In genomic region chr9:44194000-44194399, GRCm38 (mm10) we compare ENCODE assay signal across 29 mouse cellular contexts. TPM values are rescaled to one million over a fixed set of nuclear protein-coding genes. Genes with fewer than 3 reads are reported as not detected.
DNase-seq lines count a peak whose midpoint lies in the region; ATAC-seq and TF ChIP-seq lines count a peak whose summit lies in the region.
"Had no signal": no experiment of that assay in that cellular context is flagged by ENCODE, and none has a peak within 500 bp of the region (broad histone marks: within the 10 kb centered on the region; RNA-seq: fewer than 3 reads in every experiment).

No protein-coding gene starts in this region.

- no peak overlapping the region for H3K4me3 ChIP-seq in heart, embryonic 14.5 days (ENCODE audit: control insufficient read depth in 1 of 2, insufficient read depth in 1 of 2, low read depth in 1 of 2, low read length in 2 of 2)
- no peak overlapping the region for H3K4me3 ChIP-seq in bone marrow macrophage, adult 2 months (ENCODE audit: insufficient read depth, low read length)
- H3K4me3 ChIP-seq in intestine, postnatal 0 days (ENCODE audit: low read depth, low read length) = no peak overlapping the region
- H3K4me3 ChIP-seq in stomach, embryonic 15.5 days (replicated peaks) = no peak overlapping the region
- H3K4me3 ChIP-seq in hindbrain, embryonic 13.5 days = no peak overlapping the region
- H3K4me3 ChIP-seq in midbrain, embryonic 13.5 days (replicated peaks) = no peak overlapping the region
- H3K4me3 ChIP-seq: embryonic facial prominence, embryonic 10.5 days; forebrain, embryonic 15.5 days; limb, embryonic 12.5 days; megakaryocyte, embryonic 14.5 days; midbrain, embryonic 15.5 days; myocyte; neural tube, embryonic 13.5 days had no signal

- H3K9ac ChIP-seq in heart, embryonic 14.5 days (ENCODE audit: low read length) = no peak overlapping the region
- H3K9ac ChIP-seq in intestine, postnatal 0 days (ENCODE audit: low read depth, low read length) = no peak overlapping the region
- H3K9ac ChIP-seq in stomach, embryonic 15.5 days = no peak overlapping the region
- H3K9ac ChIP-seq in hindbrain, embryonic 13.5 days = no peak overlapping the region
- H3K9ac ChIP-seq in midbrain, embryonic 13.5 days (replicated peaks) = no peak overlapping the region
- H3K9ac ChIP-seq: forebrain, embryonic 15.5 days; limb, embryonic 12.5 days; liver, postnatal 0 days; midbrain, embryonic 15.5 days; neural tube, embryonic 13.5 days had no signal

- peaks cover 31% of the 10 kb centered on the region for H3K36me3 ChIP-seq in heart, embryonic 14.5 days (ENCODE audit: control insufficient read depth, insufficient read depth, low read length)
- H3K36me3 ChIP-seq in intestine, postnatal 0 days (ENCODE audit: control insufficient read depth, insufficient read depth) = peaks cover 6% of the 10 kb centered on the region; the same call in 1 of the 2 replicates
- 0 out of 2 replicates have a peak, but pooled peaks cover 3% of the 10 kb centered on the region for H3K36me3 ChIP-seq in stomach, embryonic 15.5 days
- peaks cover 17% of the 10 kb centered on the region for H3K36me3 ChIP-seq in hindbrain, embryonic 13.5 days
- peaks cover 14% of the 10 kb centered on the region for H3K36me3 ChIP-seq in midbrain, embryonic 13.5 days

- no peak for DNase-seq in heart, adult 18-20 months
- DNase-seq: adrenal gland, postnatal 10 days; cerebellum, adult 9-10 months; gastrocnemius, postnatal 14 days; heart, adult 11 months; kidney, adult 8-10 months; kidney, postnatal 14 days; layer of hippocampus, postnatal 36 days; liver, postnatal 0 days; retina, postnatal 1 day; right cerebral cortex, postnatal 4 days; thymus, adult 2 months had no signal

- no peak for TF ChIP-seq POLR2A in bone marrow macrophage, adult 2 months (IDR thresholded peaks at IDR 0.05; ENCODE audit: borderline replicate concordance, low read depth, low read length)

- peak overlapping the region; percentile 46 to 61 for H3K27ac ChIP-seq in heart, embryonic 14.5 days (replicated peaks in 1 of 2; ENCODE audit: control insufficient read depth in 1 of 2, insufficient read depth in 1 of 2, low read depth in 2 of 2, low read length in 2 of 2)
- peak overlapping the region; percentile 50 for H3K27ac ChIP-seq in bone marrow macrophage, adult 2 months (ENCODE audit: insufficient read depth, low read depth, low read length)
- H3K27ac ChIP-seq in intestine, postnatal 0 days (ENCODE audit: low read depth, low read length) = peak overlapping the region; percentile 2; the same call in 1 of the 2 replicates
- H3K27ac ChIP-seq in stomach, embryonic 15.5 days = no peak overlapping the region
- H3K27ac ChIP-seq in hindbrain, embryonic 13.5 days = no peak overlapping the region
- no peak overlapping the region for H3K27ac ChIP-seq in midbrain, embryonic 13.5 days
- H3K27ac ChIP-seq: embryonic facial prominence, embryonic 10.5 days; forebrain, embryonic 15.5 days; limb, embryonic 12.5 days; midbrain, embryonic 15.5 days; neural tube, embryonic 13.5 days had no signal

- WGBS in heart, embryonic 14.5 days = 2% methylated on average over 1 of the region's 1 CpGs
- WGBS in intestine, postnatal 0 days = 46% methylated on average over 1 of the region's 1 CpGs
- 39% methylated on average over 1 of the region's 1 CpGs for WGBS in stomach, embryonic 15.5 days
- 92% methylated on average over 1 of the region's 1 CpGs for WGBS in hindbrain, embryonic 13.5 days
- 91% methylated on average over 1 of the region's 1 CpGs for WGBS in midbrain, embryonic 13.5 days

- no peak for ATAC-seq in heart, embryonic 14.5 days (ENCODE audit: insufficient number of reproducible peaks, insufficient read depth, low FRiP score, low read depth)
- ATAC-seq in intestine, postnatal 0 days = peak; percentile 43; the same call in 1 of the 2 replicates
- ATAC-seq in stomach, embryonic 15.5 days (ENCODE audit: insufficient read depth, low FRiP score, low read depth) = peak; percentile 72
- no peak for ATAC-seq in hindbrain, embryonic 13.5 days (ENCODE audit: low FRiP score)
- ATAC-seq in midbrain, embryonic 13.5 days = no peak
- ATAC-seq: forebrain, embryonic 15.5 days; liver, postnatal 0 days; lung, postnatal 0 days; midbrain, embryonic 15.5 days had no signal

- no peak for TF ChIP-seq CTCF in bone marrow macrophage, adult 2 months (IDR thresholded peaks at IDR 0.05; ENCODE audit: low read depth, low read length)
- TF ChIP-seq CTCF in intestine, postnatal 0 days (IDR thresholded peaks at IDR 0.05; ENCODE audit: low read depth) = no peak

- no peaks in the 10 kb centered on the region for H3K27me3 ChIP-seq in heart, embryonic 14.5 days (ENCODE audit: control insufficient read depth, insufficient read depth, low read length)
- H3K27me3 ChIP-seq in intestine, postnatal 0 days (replicated peaks; ENCODE audit: control insufficient read depth, insufficient read depth, low read length) = no peaks in the 10 kb centered on the region
- H3K27me3 ChIP-seq in stomach, embryonic 15.5 days (replicated peaks) = no peaks in the 10 kb centered on the region
- no peaks in the 10 kb centered on the region for H3K27me3 ChIP-seq in hindbrain, embryonic 13.5 days
- no peaks in the 10 kb centered on the region for H3K27me3 ChIP-seq in midbrain, embryonic 13.5 days
- H3K27me3 ChIP-seq: forebrain, embryonic 15.5 days; limb, embryonic 12.5 days; megakaryocyte, embryonic 14.5 days; midbrain, embryonic 15.5 days; neural tube, embryonic 13.5 days had no signal

- H3K4me2 ChIP-seq in heart, embryonic 14.5 days (ENCODE audit: low read length) = no peak overlapping the region
- H3K4me2 ChIP-seq in intestine, postnatal 0 days (replicated peaks; ENCODE audit: low read depth) = no peak overlapping the region
- no peak overlapping the region for H3K4me2 ChIP-seq in stomach, embryonic 15.5 days
- no peak overlapping the region for H3K4me2 ChIP-seq in hindbrain, embryonic 13.5 days
- no peak overlapping the region for H3K4me2 ChIP-seq in midbrain, embryonic 13.5 days (replicated peaks)
- H3K4me2 ChIP-seq: forebrain, embryonic 15.5 days; limb, embryonic 12.5 days; liver, embryonic 11.5 days; midbrain, embryonic 15.5 days; neural tube, embryonic 13.5 days had no signal

- no peaks in the 10 kb centered on the region for H3K9me3 ChIP-seq in heart, embryonic 14.5 days (ENCODE audit: control insufficient read depth, low read length)
- no peaks in the 10 kb centered on the region for H3K9me3 ChIP-seq in intestine, postnatal 0 days (ENCODE audit: control insufficient read depth)
- H3K9me3 ChIP-seq in stomach, embryonic 15.5 days = no peaks in the 10 kb centered on the region
- no peaks in the 10 kb centered on the region for H3K9me3 ChIP-seq in hindbrain, embryonic 13.5 days
- no peaks in the 10 kb centered on the region for H3K9me3 ChIP-seq in midbrain, embryonic 13.5 days
- H3K9me3 ChIP-seq: embryonic facial prominence, embryonic 10.5 days; forebrain, embryonic 15.5 days; limb, embryonic 12.5 days; megakaryocyte, embryonic 14.5 days; midbrain, embryonic 15.5 days; neural tube, embryonic 13.5 days had no signal

- peaks cover 5 to 10% of the 10 kb centered on the region in 2 experiments for H3K4me1 ChIP-seq in heart, embryonic 14.5 days (ENCODE audit: control insufficient read depth in 2 of 2, insufficient read depth in 2 of 2, low read length in 2 of 2)
- H3K4me1 ChIP-seq in bone marrow macrophage, adult 2 months (ENCODE audit: control insufficient read depth, insufficient read depth, low read length) = peaks cover 49% of the 10 kb centered on the region
- 0 out of 2 replicates have a peak, but pooled peaks cover 2% of the 10 kb centered on the region for H3K4me1 ChIP-seq in intestine, postnatal 0 days (replicated peaks; ENCODE audit: control insufficient read depth, insufficient read depth, low read length)
- H3K4me1 ChIP-seq in stomach, embryonic 15.5 days = no peaks in the 10 kb centered on the region
- H3K4me1 ChIP-seq in hindbrain, embryonic 13.5 days (replicated peaks) = no peaks in the 10 kb centered on the region
- H3K4me1 ChIP-seq in midbrain, embryonic 13.5 days (replicated peaks) = no peaks in the 10 kb centered on the region
- H3K4me1 ChIP-seq: embryonic facial prominence, embryonic 10.5 days; forebrain, embryonic 15.5 days; limb, embryonic 12.5 days; midbrain, embryonic 15.5 days; neural tube, embryonic 13.5 days had no signal

RNA-seq across cellular contexts. Expression of gene Cbl, which starts 39.8 kb away (rescaled TPM):
- 12.7 and 13.7 TPM in 2 replicates for polyA plus RNA-seq in heart, embryonic 14.5 days (2014; fragmentation: Nextera tagmentation; extraction: Ambion mirVana)
- 10 to 100 TPM; 18.0 to 18.5 TPM for total RNA-seq in heart, adult 18-20 months (2021)
- polyA plus RNA-seq in bone marrow macrophage, adult 2 months (2012; ENCODE audit: insufficient read depth, insufficient read length, missing spikeins) = 143 and 171 TPM in 2 replicates
- polyA plus RNA-seq in intestine, postnatal 0 days (2015; fragmentation: Nextera tagmentation; extraction: Ambion mirVana) = 5.8 and 6.7 TPM in 2 replicates
- 12.4 and 13.6 TPM in 2 replicates for polyA plus RNA-seq in stomach, embryonic 15.5 days (2015; fragmentation: Nextera tagmentation; extraction: Ambion mirVana)
- polyA plus RNA-seq in hindbrain, embryonic 13.5 days (2015; fragmentation: Nextera tagmentation; extraction: Ambion mirVana) = 21.5 and 24.4 TPM in 2 replicates
- 26.2 and 28.5 TPM in 2 replicates for polyA plus RNA-seq in midbrain, embryonic 13.5 days (2015; fragmentation: Nextera tagmentation; extraction: Ambion mirVana)

RNA-seq across cellular contexts. Expression of gene Ccdc153, which starts 46.5 kb away (rescaled TPM):
- polyA plus RNA-seq in heart, embryonic 14.5 days (2014; fragmentation: Nextera tagmentation; extraction: Ambion mirVana) = not detected in 2 replicates
- total RNA-seq in heart, adult 18-20 months (2021) = 1 to 10 TPM in 1 of 2 experiments, not detected in 1; 1.7 TPM
- polyA plus RNA-seq in bone marrow macrophage, adult 2 months (2012; ENCODE audit: insufficient read depth, insufficient read length, missing spikeins) = not detected in 2 replicates
- not detected in 2 replicates for polyA plus RNA-seq in intestine, postnatal 0 days (2015; fragmentation: Nextera tagmentation; extraction: Ambion mirVana)
- 0.23 TPM in 1 of 2 replicates, not detected in the other for polyA plus RNA-seq in stomach, embryonic 15.5 days (2015; fragmentation: Nextera tagmentation; extraction: Ambion mirVana)
- not detected in 2 replicates for polyA plus RNA-seq in hindbrain, embryonic 13.5 days (2015; fragmentation: Nextera tagmentation; extraction: Ambion mirVana)
- polyA plus RNA-seq in midbrain, embryonic 13.5 days (2015; fragmentation: Nextera tagmentation; extraction: Ambion mirVana) = not detected in 2 replicates
- total RNA-seq: gastrocnemius, postnatal 14 days had no signal
- polyA plus RNA-seq: embryonic facial prominence, embryonic 10.5 days; hindbrain, embryonic 11.5 days; limb, embryonic 12.5 days; liver, embryonic 11.5 days; liver, postnatal 0 days; midbrain, embryonic 15.5 days; myocyte; neural tube, embryonic 13.5 days had no signal

RNA-seq across cellular contexts. Expression of gene Pdzd3, which starts 57.3 kb away (rescaled TPM):
- not detected in 2 replicates for polyA plus RNA-seq in heart, embryonic 14.5 days (2014; fragmentation: Nextera tagmentation; extraction: Ambion mirVana)
- total RNA-seq in heart, adult 18-20 months (2021) = 1 to 10 TPM; 4.6 to 5.4 TPM
- not detected in 2 replicates for polyA plus RNA-seq in bone marrow macrophage, adult 2 months (2012; ENCODE audit: insufficient read depth, insufficient read length, missing spikeins)
- 37.0 and 40.1 TPM in 2 replicates for polyA plus RNA-seq in intestine, postnatal 0 days (2015; fragmentation: Nextera tagmentation; extraction: Ambion mirVana)
- 2.5 and 2.9 TPM in 2 replicates for polyA plus RNA-seq in stomach, embryonic 15.5 days (2015; fragmentation: Nextera tagmentation; extraction: Ambion mirVana)
- polyA plus RNA-seq in hindbrain, embryonic 13.5 days (2015; fragmentation: Nextera tagmentation; extraction: Ambion mirVana) = 0.17 and 0.48 TPM in 2 replicates
- 0.48 and 0.64 TPM in 2 replicates for polyA plus RNA-seq in midbrain, embryonic 13.5 days (2015; fragmentation: Nextera tagmentation; extraction: Ambion mirVana)
- polyA plus RNA-seq: C2C12; embryonic facial prominence, embryonic 10.5 days; hindbrain, embryonic 11.5 days; limb, embryonic 12.5 days; liver, embryonic 11.5 days; liver, postnatal 0 days had no signal

RNA-seq across cellular contexts. Expression of gene Mcam, which starts 59.7 kb away (rescaled TPM):
- 129 and 130 TPM in 2 replicates for polyA plus RNA-seq in heart, embryonic 14.5 days (2014; fragmentation: Nextera tagmentation; extraction: Ambion mirVana)
- total RNA-seq in heart, adult 18-20 months (2021) = 10 to 100 TPM; 31.0 to 38.6 TPM
- 0.29 TPM in 1 of 2 replicates, not detected in the other for polyA plus RNA-seq in bone marrow macrophage, adult 2 months (2012; ENCODE audit: insufficient read depth, insufficient read length, missing spikeins)
- polyA plus RNA-seq in intestine, postnatal 0 days (2015; fragmentation: Nextera tagmentation; extraction: Ambion mirVana) = 31.5 and 34.0 TPM in 2 replicates
- polyA plus RNA-seq in stomach, embryonic 15.5 days (2015; fragmentation: Nextera tagmentation; extraction: Ambion mirVana) = 38.3 and 43.0 TPM in 2 replicates
- polyA plus RNA-seq in hindbrain, embryonic 13.5 days (2015; fragmentation: Nextera tagmentation; extraction: Ambion mirVana) = 13.1 and 14.0 TPM in 2 replicates
- 11.6 and 13.7 TPM in 2 replicates for polyA plus RNA-seq in midbrain, embryonic 13.5 days (2015; fragmentation: Nextera tagmentation; extraction: Ambion mirVana)

Comparison
In these comparisons a context has a peak if more than half of its experiments do, and no peak if none do; other contexts are left out.
1. ATAC-seq: peak in intestine, postnatal 0 days (single experiment) and stomach, embryonic 15.5 days (single experiment); none in heart, embryonic 14.5 days (single experiment), hindbrain, embryonic 13.5 days (single experiment) and midbrain, embryonic 13.5 days (single experiment).
2. H3K27ac ChIP-seq: peak in heart, embryonic 14.5 days (2 of 2), bone marrow macrophage, adult 2 months (single experiment) and intestine, postnatal 0 days (single experiment); none in stomach, embryonic 15.5 days (single experiment), hindbrain, embryonic 13.5 days (single experiment) and midbrain, embryonic 13.5 days (single experiment).